Mouse (Mus musculus) kidney, embryonic 16.5 days (tissue): Measurements from ENCODE around the gene Hist1h4a. TPM values are rescaled to one million over a fixed set of nuclear protein-coding genes. Genes with fewer than 3 reads are reported as not detected.
"Not testable (repeated sequence)": the region's sequence is repeated elsewhere in the genome, so short reads cannot be mapped to it uniquely, and the experiment has no call there.

Experiments used
- ATAC-seq: fragments of 200-750 bp; cut with Nextera tagmentation; 2 replicates; pipeline ENCODE4 v1.8.0; 2017; ENCODE audit warnings: moderate TSS enrichment; ENCODE audit not compliant: low FRiP score, low TSS enrichment
- H3K27ac ChIP-seq: fragments of 300-500 bp; sonication (generic); 2 replicates; pipeline ENCODE4 v1.5.1; 2014; ENCODE audit warnings: low read length
- H3K27me3 ChIP-seq: fragments of 300-500 bp; sonication (generic); 2 replicates; pipeline ENCODE4 v1.6.1; 2014; ENCODE audit warnings: low read length, control low read depth, mixed read lengths; ENCODE audit not compliant: insufficient read depth
- H3K36me3 ChIP-seq: fragments of 300-500 bp; sonication (generic); 2 replicates; pipeline ENCODE4 v1.6.1; 2014; ENCODE audit warnings: low read length, control low read depth, mixed read lengths; ENCODE audit not compliant: insufficient read depth
- H3K4me1 ChIP-seq: fragments of 300-500 bp; sonication (generic); 2 replicates; pipeline ENCODE4 v1.6.1; 2014; ENCODE audit warnings: low read length, control low read depth, mixed read lengths; ENCODE audit not compliant: insufficient read depth
- H3K4me2 ChIP-seq: fragments of 300-500 bp; sonication (generic); replicated peaks from 2 replicates; pipeline ENCODE4 v1.6.1; 2014; ENCODE audit warnings: low read depth, low read length
- H3K4me3 ChIP-seq: fragments of 300-500 bp; sonication (generic); 2 replicates; pipeline ENCODE4 v1.5.1; 2014; ENCODE audit warnings: mild to moderate bottlenecking, low read length
- H3K9ac ChIP-seq: fragments of 300-500 bp; sonication (generic); replicated peaks from 2 replicates; pipeline ENCODE4 v1.6.1; 2014; ENCODE audit warnings: low read length
- H3K9me3 ChIP-seq: fragments of 300-500 bp; sonication (generic); 2 replicates; pipeline ENCODE4 v1.6.1; 2016; ENCODE audit warnings: low read length, control low read depth
- WGBS: fragments of 180-500 bp; shearing (Covaris S2); extraction: QIAGEN DNeasy Blood & Tissue Kit; methylation state at CpG from one replicate; pipeline ENCODE4 v1.1.7; 2014; 5-methylcytosine and 5-hydroxymethylcytosine counted together
- polyA plus RNA-seq: library from polyadenylated mRNA; unstranded; fragments of >200 nt; fragmentation: Nextera tagmentation; extraction: Ambion mirVana; gene quantifications from 2 replicates; pipeline ENCODE4 v1.2.1, GENCODE M21; 2015

Hist1h4a gene
- 0.90 TPM in 1 of 2 replicates, not detected in the other for polyA plus RNA-seq

DNA sequence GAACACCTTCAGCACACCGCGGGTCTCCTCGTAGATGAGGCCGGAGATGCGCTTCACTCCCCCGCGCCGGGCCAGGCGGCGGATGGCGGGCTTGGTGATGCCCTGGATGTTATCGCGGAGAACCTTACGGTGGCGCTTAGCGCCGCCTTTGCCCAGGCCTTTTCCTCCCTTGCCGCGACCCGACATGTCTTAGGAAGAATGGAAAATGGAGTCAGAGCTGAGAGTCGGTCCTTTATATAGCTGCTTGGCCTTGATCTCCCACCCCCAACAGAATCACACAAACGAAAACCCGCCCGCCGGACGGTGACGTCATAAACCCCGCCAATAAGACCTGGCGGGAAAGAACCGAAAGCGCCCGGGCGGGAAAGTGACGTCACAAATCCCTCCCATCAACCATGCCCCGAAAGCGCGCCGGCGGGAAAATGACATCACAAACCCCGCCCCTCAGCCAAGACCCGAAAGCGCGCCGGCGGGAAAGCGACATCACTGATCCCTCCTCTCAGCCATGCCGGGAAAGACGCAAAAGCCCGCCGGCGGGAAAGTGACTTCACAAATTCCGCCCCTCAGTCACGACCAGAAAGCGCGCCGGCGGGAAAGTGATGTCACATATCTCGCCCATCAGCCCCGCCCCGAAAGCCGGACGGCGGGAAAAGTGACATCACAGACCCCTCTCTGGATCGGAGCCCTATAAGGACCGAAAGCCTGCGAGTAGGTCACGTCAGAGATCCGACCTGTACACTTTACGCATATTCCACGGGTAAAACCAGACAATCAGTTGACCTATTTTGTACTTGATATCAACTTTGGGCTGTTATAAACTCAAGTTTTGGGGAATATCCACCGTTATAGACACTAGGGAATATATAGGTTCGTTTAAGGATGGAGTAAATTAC lies at the start of gene Hist1h4a:
Gene Hist1h4a (minus strand): TSS at position 259 of the 893 bp plus-strand sequence.
- under 1% methylated on average over 64 of the region's 72 CpGs for WGBS

DNA sequence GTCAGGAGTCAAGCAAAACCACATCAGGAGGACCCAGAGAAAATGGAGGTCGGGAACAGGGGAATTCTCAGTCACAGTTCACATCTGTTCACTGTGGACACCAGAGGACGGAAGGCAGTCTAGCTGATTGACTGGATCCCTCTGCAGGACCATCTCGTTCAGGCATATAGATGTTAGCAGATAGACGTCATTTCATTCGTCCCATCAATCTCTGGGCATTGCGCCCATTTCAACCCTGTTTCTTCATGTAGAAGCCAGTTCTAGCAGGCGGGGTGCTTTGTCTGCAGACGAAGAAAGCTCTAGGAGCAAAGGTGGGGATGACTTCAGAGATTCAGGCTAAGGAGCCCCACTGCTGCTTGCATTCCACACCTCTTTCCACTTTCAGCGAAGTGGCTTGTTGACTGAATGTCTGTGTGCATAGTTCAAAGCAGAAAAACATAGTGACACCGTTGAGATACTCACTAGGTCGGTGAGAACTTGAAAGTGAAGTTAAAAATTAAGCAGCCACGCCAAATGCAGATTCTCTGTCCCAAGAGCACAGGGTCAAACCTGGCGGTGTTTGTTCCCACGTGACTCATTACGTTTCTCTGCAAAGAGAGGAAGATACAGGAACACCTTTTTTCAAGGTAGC lies 45.5 kb upstream of the Hist1h4a start, which contains the start of gene Slc17a2:
Gene Slc17a2 (plus strand): TSS at position 572 of the 631 bp plus-strand sequence.
- no peak for ATAC-seq
- Histone ChIP-seq H3K4me2 (no peak within 1 kb of the TSS), H3K27me3 (no peaks in the 10 kb centered on the region), H3K4me3 (no peak within 1 kb of the TSS), H3K27ac (no peak within 1 kb of the TSS), H3K9me3 (no peaks in the 10 kb centered on the region), H3K9ac (no peak within 1 kb of the TSS), H3K36me3 (no peaks in the 10 kb centered on the region), H3K4me1 (no peaks in the 10 kb centered on the region)
- WGBS, result 75% methylated on average over 15 of the region's 15 CpGs

More for the DNA sequence above, at the start of gene Hist1h4a:
- H3K27ac ChIP-seq, result peak within 1 kb of the TSS; percentile 99
- H3K27me3 ChIP-seq, result no peaks in the 10 kb centered on the region
- H3K4me2 ChIP-seq, result peak within 1 kb of the TSS; percentile 90
- peak; percentile 80 for ATAC-seq
- peak within 1 kb of the TSS; percentile 70 for H3K4me3 ChIP-seq
- no peaks in the 10 kb centered on the region for H3K9me3 ChIP-seq
- H3K36me3 ChIP-seq, result no peaks in the 10 kb centered on the region
- peak within 1 kb of the TSS; percentile 83 for H3K9ac ChIP-seq
- H3K4me1 ChIP-seq, result peaks cover 31% of the 10 kb centered on the region

DNA sequence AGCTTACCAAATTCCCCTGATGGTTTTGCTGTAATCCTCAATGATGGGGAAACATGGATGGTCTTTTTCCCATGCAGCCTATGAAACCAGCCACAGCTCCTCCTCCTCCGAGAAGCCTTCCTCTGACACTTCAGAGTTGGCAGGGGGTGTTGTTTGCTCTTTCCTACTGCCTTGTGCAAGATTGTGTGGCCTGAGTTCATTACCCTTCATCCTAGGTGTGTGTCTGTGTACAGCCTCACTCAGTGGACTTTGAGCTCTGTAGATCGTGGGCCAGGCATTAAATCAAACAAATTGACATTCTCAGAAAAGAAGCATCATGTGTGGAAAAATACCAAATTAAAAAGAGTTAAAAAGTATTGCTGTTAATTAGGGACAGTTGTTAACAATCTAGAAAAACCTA lies 43.5 kb upstream of the Hist1h4a start:
- Histone ChIP-seq H3K27ac (no peak overlapping the region), H3K36me3 (no peaks in the 10 kb centered on the region), H3K4me3 (no peak overlapping the region), H3K9me3 (no peaks in the 10 kb centered on the region), H3K9ac (no peak overlapping the region), H3K4me2 (no peak overlapping the region), H3K4me1 (0 out of 2 replicates have a peak, but pooled peaks cover under 1% of the 10 kb centered on the region), H3K27me3 (no peaks in the 10 kb centered on the region)
- WGBS, result 76% methylated on average over 2 of the region's 2 CpGs
- ATAC-seq, result no peak

DNA sequence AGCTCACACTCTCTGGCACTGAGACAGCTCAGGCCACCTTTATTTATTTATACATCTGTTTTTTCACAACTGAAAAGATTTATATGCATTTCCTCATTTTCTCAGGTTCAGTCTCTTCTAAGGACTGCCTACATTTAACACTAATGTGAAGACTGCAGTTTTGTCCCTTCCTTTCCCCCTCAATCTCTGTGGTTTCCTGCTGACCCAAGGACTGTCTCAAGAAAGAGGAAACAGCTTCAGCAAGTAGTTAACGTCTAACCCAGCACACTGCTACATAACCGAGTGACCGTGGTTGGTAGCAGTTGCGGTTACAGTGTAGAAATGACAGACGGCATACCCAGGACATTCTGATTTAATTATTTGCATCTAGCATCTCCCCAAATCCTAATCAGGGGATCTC lies 38.4 kb upstream of the Hist1h4a start:
- WGBS, result 64% methylated on average over 5 of the region's 5 CpGs
- no peak overlapping the region for H3K4me2 ChIP-seq
- H3K9ac ChIP-seq, result no peak overlapping the region
- no peaks in the 10 kb centered on the region for H3K36me3 ChIP-seq
- no peak overlapping the region for H3K4me3 ChIP-seq
- peaks cover 11% of the 10 kb centered on the region; the same call in 1 of the 2 replicates for H3K4me1 ChIP-seq
- ATAC-seq, result no peak
- no peaks in the 10 kb centered on the region for H3K27me3 ChIP-seq
- H3K9me3 ChIP-seq, result no peaks in the 10 kb centered on the region
- no peak overlapping the region for H3K27ac ChIP-seq

DNA sequence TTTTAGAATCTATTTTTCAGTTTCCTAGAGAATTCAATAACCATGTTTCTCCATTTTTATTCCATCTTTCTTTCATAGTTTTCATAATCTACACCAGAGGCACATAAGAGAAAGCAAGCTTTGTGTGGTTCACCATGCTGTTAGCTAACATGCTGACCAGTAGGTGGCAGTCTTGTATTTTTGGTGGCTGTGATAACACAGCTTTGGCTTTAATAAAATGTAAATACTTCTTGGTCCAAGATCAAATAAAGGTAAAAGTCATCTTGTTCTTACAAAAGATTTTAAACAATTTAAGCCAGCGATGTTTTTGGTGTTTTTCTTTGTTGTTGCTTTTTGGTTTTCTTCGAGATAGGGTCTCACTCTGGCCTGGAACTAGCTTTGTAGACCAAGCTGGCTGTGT lies 31.5 kb upstream of the Hist1h4a start:
- Histone ChIP-seq H3K4me2 (no peak overlapping the region), H3K27me3 (no peaks in the 10 kb centered on the region), H3K36me3 (no peaks in the 10 kb centered on the region), H3K4me1 (no peaks in the 10 kb centered on the region), H3K9ac (no peak overlapping the region), H3K9me3 (no peaks in the 10 kb centered on the region), H3K4me3 (no peak overlapping the region), H3K27ac (no peak overlapping the region)
- 52% methylated on average over 2 of the region's 2 CpGs for WGBS
- no peak for ATAC-seq

DNA sequence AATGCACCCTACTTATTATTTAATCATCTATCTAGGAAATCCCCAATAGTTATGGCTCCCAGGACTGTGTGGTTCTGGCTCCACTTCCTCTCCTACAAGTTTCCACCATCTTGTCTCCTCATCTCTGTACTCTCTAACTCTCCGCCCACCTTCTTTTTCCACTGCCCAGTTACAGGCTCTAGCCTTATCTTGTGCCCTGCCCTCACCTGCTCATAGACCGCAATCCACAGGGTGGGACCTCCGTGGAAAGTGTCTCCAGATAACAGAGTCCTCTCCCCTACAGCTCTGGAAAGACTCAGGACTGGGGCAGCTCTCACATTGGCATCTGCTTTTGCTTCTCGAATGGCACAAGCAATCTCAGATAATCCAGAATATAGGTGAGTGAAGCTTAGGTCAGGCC lies 18.0 kb upstream of the Hist1h4a start:
- H3K9ac ChIP-seq, result no peak overlapping the region
- H3K36me3 ChIP-seq, result no peaks in the 10 kb centered on the region
- no peaks in the 10 kb centered on the region for H3K9me3 ChIP-seq
- H3K27me3 ChIP-seq, result no peaks in the 10 kb centered on the region
- H3K27ac ChIP-seq, result no peak overlapping the region
- WGBS, result 90% methylated on average over 4 of the region's 4 CpGs
- H3K4me1 ChIP-seq, result no peaks in the 10 kb centered on the region
- no peak overlapping the region for H3K4me2 ChIP-seq
- no peak for ATAC-seq
- no peak overlapping the region for H3K4me3 ChIP-seq

DNA sequence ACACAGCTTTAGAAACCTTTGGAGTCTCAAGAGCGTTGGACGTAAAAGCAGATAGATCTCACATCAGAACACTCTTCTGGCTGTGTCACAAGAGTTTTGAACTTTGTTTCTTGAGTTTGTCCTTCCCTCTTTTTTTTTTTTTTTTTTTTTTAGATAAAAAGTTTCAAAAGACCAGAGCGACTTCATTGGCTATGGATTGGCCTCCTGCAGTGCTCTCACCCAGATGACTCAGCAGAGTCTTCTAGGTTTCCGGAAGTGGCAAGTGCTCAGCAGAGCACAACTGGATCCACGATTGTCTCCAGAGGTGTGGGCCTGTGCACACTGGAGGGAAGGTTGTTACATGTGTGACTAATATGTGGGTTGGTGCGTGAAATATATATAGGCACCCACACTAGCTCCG lies 17.3 kb upstream of the Hist1h4a start:
- no peak overlapping the region for H3K4me3 ChIP-seq
- no peak overlapping the region for H3K9ac ChIP-seq
- WGBS, result 93% methylated on average over 7 of the region's 7 CpGs
- H3K27ac ChIP-seq, result no peak overlapping the region
- ATAC-seq, result no peak
- H3K4me2 ChIP-seq, result no peak overlapping the region
- H3K9me3 ChIP-seq, result no peaks in the 10 kb centered on the region
- no peaks in the 10 kb centered on the region for H3K27me3 ChIP-seq
- H3K4me1 ChIP-seq, result no peaks in the 10 kb centered on the region
- no peaks in the 10 kb centered on the region for H3K36me3 ChIP-seq

DNA sequence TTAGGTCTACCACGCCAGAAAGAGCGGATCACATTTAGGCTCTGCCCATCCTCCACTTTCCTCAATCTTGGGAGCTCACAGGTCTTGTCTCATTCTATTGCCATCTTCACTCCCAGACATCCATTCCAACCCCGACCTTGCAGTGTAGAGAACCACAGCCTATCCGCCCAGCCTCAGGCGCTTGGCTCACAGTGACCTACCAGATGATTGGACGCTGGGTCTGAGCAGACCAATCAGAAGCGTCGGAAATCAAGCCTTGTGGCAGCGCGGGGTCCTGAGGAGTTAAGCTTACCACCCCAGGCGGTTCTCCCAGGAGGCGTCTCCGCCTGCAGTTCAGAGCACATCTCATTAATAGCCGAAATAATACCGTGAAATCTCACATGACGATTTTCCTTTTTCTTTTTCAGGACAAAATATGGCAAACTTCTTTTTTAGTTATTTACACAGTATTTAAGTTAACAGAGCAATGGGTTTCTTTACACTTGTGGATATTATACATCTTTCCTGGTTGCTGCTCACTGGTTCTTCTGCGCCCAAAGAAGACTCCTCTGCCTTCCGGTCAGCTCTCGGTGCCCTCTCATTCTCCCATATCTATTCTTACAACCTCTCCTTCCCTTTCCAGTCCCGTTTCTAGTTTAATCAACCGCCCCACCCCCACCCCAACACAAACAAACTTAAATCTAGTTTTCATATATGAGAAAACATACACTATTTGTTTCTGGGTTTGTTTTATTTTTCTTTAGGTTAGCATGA lies 11.7 kb upstream of the Hist1h4a start:
- Histone ChIP-seq H3K4me1 (no peaks in the 10 kb centered on the region), H3K4me2 (peak overlapping the region; percentile 36), H3K4me3 (peak overlapping the region; percentile 31), H3K9me3 (no peaks in the 10 kb centered on the region), H3K9ac (no peak overlapping the region), H3K36me3 (no peaks in the 10 kb centered on the region), H3K27ac (no peak overlapping the region), H3K27me3 (no peaks in the 10 kb centered on the region)
- peak; percentile 93 for ATAC-seq
- WGBS, result 28% methylated on average over 21 of the region's 21 CpGs

DNA sequence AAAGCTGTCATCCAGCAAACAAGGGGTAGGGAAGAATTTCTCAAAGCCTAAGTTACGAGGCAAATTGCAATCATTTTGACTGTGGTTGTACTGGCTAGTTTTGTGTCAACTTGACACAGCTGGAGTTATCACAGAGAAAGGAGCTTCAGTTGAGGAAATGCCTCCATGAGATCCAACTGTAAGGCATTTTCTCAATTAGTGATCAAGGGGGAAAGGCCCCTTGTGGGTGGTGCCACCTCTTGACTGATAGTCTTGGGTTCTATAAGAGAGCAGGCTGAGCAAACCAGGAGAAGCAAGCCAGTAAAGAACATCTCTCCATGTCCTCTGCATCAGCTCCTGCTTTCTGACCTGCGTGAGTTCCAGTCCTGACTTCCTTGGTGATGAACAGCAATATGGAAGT lies 8.6 kb upstream of the Hist1h4a start, which contains the start of gene Trim38:
Gene Trim38 (plus strand): TSS at position 301 of the 400 bp plus-strand sequence.
- not testable (repeated sequence) for H3K27me3 ChIP-seq, H3K27ac ChIP-seq, H3K36me3 ChIP-seq, H3K9ac ChIP-seq, ATAC-seq, H3K9me3 ChIP-seq, H3K4me2 ChIP-seq, H3K4me1 ChIP-seq, H3K4me3 ChIP-seq
- 88% methylated on average over 2 of the region's 2 CpGs for WGBS
